Mouse (Mus musculus) lung, adult 2 months (tissue): ENCODE results near the gene Stxbp1.
"Not testable (repeated sequence)": the region's sequence is repeated elsewhere in the genome, so short reads cannot be mapped to it uniquely, and the experiment has no call there.

Experiments
- CTCF ChIP-seq: fragments of 200-500 bp; IDR thresholded peaks from 2 replicates; pipeline ENCODE4 v1.5.1; 2011; ENCODE audit warnings: mild to moderate bottlenecking, low read length, control low read depth; ENCODE audit not compliant: insufficient read depth
- POLR2A ChIP-seq: fragments of 200-500 bp; IDR thresholded peaks from 2 replicates; pipeline ENCODE4 v1.6.1; 2011; ENCODE audit warnings: low read depth, mild to moderate bottlenecking, control low read depth, low read length, borderline replicate concordance; ENCODE audit errors: extremely low read depth

DNA sequence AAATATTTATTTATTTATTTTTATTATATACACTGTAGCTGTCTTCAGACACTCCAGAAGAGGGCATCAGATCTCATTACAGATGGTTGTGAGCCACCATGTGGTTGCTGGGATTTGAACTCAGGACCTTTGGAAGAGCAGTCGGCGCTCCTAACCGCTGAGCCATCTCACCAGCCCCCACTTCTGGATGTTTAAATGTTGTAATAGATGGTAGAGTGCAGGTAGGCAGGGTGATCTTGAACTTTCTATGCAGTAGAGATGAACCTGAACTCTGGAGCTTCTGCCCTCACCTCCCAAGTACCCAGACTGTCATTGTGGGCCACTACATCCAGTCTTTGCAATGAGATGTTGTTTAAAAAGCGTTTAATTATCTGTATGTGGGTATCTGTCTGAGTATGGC lies 6.7 kb upstream of the Stxbp1 start:
- not testable (repeated sequence) for TF ChIP-seq CTCF, POLR2A
